Mouse (Mus musculus) midbrain, embryonic 11.5 days (tissue): ENCODE results near the gene Arxes2. TPM values are rescaled to one million over a fixed set of nuclear protein-coding genes. Genes with fewer than 3 reads are reported as not detected.
"Not testable (repeated sequence)": the region's sequence is repeated elsewhere in the genome, so short reads cannot be mapped to it uniquely, and the experiment has no call there.

Experiments used
- ATAC-seq: fragments of 200-750 bp; cut with Nextera tagmentation; 2 replicates; pipeline ENCODE4 v1.8.0; 2017; ENCODE audit warnings: moderate TSS enrichment, moderate library complexity; ENCODE audit not compliant: low FRiP score
- DNase-seq: peaks from one replicate; pipeline ENCODE4 v3.0.0; 2015; ENCODE audit warnings: low spot score; ENCODE audit errors: missing footprints
- H3K27ac ChIP-seq: fragments of 300-500 bp; sonication (generic); 2 replicates; pipeline ENCODE4 v1.5.1; 2014; ENCODE audit warnings: low read depth, low read length
- H3K27me3 ChIP-seq: fragments of 300-500 bp; sonication (generic); 2 replicates; pipeline ENCODE4 v1.6.1; 2014; ENCODE audit warnings: mild to moderate bottlenecking, low read length, moderate library complexity, mixed read lengths; ENCODE audit not compliant: control insufficient read depth, insufficient read depth
- H3K36me3 ChIP-seq: fragments of 300-500 bp; sonication (generic); 2 replicates; pipeline ENCODE4 v1.6.1; 2014; ENCODE audit warnings: mild to moderate bottlenecking, low read length, moderate library complexity, mixed read lengths; ENCODE audit not compliant: control insufficient read depth, insufficient read depth
- H3K4me1 ChIP-seq: fragments of 300-500 bp; sonication (generic); 2 replicates; pipeline ENCODE4 v1.6.1; 2014; ENCODE audit warnings: low read length; ENCODE audit not compliant: control insufficient read depth, insufficient read depth
- H3K4me2 ChIP-seq: fragments of 300-500 bp; sonication (generic); 2 replicates; pipeline ENCODE4 v1.6.1; 2014; ENCODE audit warnings: mild to moderate bottlenecking, moderate library complexity
- H3K4me3 ChIP-seq: fragments of 300-500 bp; sonication (generic); 2 replicates; pipeline ENCODE4 v1.5.1; 2014; ENCODE audit warnings: low read depth, low read length
- H3K9ac ChIP-seq: fragments of 300-500 bp; sonication (generic); 2 replicates; pipeline ENCODE4 v1.6.1; 2014; ENCODE audit warnings: low read length
- H3K9me3 ChIP-seq: fragments of 300-500 bp; sonication (generic); 2 replicates; pipeline ENCODE4 v1.6.1; 2016; ENCODE audit warnings: low read length; ENCODE audit not compliant: control insufficient read depth
- WGBS: fragments of 180-500 bp; shearing (Covaris S2); extraction: QIAGEN DNeasy Blood & Tissue Kit; methylation state at CpG from one replicate; pipeline ENCODE4 v1.1.7; 2014; 5-methylcytosine and 5-hydroxymethylcytosine counted together
- polyA plus RNA-seq: library from polyadenylated mRNA; unstranded; fragments of >200 nt; fragmentation: Nextera tagmentation; extraction: Ambion mirVana; gene quantifications from 2 replicates; pipeline ENCODE4 v1.2.1, GENCODE M21; 2014

Arxes2 gene
- polyA plus RNA-seq, 1 experiment from 2014 or later: 152 TPM

DNA sequence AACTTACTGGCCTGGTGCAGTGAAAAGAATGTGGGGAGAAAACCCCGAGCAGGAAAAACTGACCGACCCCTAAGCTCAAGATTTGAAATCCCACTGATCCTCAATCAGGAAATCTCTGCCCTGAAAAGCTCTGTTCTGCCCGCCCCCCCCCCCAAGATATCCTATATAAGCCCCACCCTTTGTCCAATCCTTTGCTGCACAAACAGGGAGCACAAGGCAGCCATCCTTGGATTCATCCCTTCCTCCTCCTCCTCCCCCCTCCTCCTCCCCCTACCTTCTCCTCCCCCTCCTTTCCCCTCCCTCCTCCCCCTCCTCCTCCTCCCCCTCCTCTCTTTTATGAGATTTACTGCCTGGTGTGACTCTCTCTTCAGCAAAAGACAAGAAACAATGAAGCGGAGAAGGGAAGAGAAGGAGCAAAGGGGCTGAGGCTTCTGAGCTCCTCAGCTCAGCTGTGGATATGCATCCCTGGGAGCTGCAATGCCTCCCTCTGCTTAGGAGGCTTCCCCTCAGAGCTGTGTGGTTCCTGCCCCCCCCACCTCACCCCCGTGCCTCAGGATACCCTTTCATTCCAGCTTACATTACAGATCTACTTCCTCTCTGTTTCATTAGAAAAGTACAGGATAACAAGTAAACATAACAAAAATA is 13.7 kb downstream of the Arxes2 start:
- Histone ChIP-seq H3K27ac (no peak overlapping the region), H3K4me3 (no peak overlapping the region), H3K4me2 (no peak overlapping the region), H3K36me3 (no peaks in the 10 kb centered on the region), H3K27me3 (no peaks in the 10 kb centered on the region), H3K9me3 (no peaks in the 10 kb centered on the region), H3K4me1 (no peaks in the 10 kb centered on the region), H3K9ac (no peak overlapping the region)
- ATAC-seq (peak; percentile 74), DNase-seq (no peak)
- WGBS: 30% methylated on average over 5 of the region's 5 CpGs

DNA sequence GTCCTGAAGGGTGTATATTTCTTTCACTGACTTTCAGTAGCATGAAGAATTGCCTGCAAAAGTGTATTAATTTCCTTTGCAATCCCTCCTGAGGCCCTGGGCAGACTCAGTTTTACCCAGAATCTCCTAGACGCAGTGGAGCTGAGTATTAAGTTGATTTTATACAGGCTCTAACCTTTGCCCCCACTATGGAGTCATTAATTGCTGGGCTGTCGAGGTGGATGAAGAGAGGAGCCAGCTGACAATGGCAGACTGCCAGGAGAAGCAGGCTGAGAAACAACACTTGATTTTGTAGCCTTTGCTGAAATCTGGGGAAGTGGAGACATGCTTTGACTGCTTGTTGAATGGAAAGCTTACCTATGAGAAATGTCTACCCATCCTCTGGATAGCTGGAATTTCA is 20.8 kb downstream of the Arxes2 start:
- 27% methylated on average over 2 of the region's 2 CpGs for WGBS
- ATAC-seq: no peak
- H3K36me3 ChIP-seq: no peaks in the 10 kb centered on the region
- no peaks in the 10 kb centered on the region for H3K27me3 ChIP-seq
- H3K4me3 ChIP-seq: no peak overlapping the region
- DNase-seq: no peak
- H3K9ac ChIP-seq: no peak overlapping the region
- H3K9me3 ChIP-seq: no peaks in the 10 kb centered on the region
- no peak overlapping the region for H3K27ac ChIP-seq
- no peak overlapping the region for H3K4me2 ChIP-seq
- no peaks in the 10 kb centered on the region for H3K4me1 ChIP-seq

DNA sequence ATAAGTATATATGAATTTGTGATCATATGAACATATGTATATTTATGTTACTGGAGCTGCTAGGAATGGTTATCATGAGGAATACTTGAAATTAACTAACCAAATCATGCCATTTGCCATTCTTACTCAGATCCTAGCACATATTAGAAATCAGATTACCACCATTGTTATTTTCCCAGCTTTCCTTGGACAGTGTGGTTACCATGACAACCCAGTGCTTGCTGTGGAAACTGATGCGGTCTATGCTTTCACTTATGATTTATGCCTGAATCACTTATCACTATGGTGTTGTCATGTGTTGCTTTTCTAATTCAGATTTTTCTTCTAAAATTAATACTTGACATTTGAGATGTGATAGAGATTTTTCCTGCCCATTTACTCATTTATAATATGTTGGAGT is 36.7 kb downstream of the Arxes2 start:
- DNase-seq (no peak), ATAC-seq (no peak)
- Histone ChIP-seq H3K9ac (no peak overlapping the region), H3K9me3 (no peaks in the 10 kb centered on the region), H3K27me3 (no peaks in the 10 kb centered on the region), H3K4me3 (no peak overlapping the region), H3K36me3 (no peaks in the 10 kb centered on the region), H3K27ac (no peak overlapping the region), H3K4me2 (no peak overlapping the region), H3K4me1 (no peaks in the 10 kb centered on the region)
- WGBS: 71% methylated on average over 1 of the region's 1 CpGs

DNA sequence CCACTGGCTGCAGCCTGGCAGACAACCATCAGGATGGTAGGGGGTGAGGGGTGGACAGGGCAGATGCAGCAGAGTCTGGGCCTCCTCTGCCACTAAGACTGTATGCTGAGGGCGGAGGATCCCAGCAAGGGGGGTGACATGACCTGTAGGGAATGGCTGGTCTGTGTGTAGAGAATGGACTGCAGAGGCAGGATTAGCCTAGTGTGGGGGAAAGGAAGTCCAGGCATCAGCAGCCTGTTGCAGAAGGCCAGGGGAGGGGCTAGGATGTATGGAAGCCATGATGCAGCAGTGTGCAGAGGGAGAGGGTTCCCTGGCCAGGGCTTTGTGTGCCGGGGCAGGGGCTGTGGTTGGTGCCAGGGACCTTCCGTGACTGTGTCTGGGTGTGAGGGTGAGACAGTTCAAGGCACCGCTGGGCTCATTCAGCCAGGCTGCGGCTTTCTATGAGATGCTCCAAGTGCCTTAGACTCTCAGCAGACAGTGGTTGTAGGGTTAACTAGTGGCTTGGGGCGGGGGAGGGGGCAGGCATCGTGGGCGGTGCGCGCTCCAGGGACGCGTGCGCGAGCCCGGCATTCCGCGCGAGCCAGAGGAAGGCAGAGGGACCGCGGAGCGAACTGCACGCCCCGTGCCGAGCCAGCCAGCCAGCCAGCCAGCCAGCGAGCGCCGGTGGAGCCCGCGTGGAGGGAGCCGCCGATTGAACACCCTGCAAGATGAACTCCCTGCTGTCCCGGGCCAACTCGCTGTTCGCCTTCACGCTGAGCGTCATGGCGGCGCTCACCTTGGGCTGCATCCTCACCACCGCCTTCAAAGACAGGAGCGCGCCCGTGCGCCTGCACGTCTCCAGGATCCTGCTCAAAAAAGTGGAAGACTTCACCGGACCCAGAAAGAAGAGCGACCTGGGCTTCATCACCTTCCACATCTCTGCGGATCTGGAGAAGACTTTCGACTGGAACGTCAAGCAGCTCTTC is 39.5 kb downstream of the Arxes2 start, which contains the start of gene Arxes1:
TSS of gene Arxes1 (plus strand) at position 569 of the 965 bp plus-strand sequence.
- peak within 1 kb of the TSS; percentile 36 for H3K4me2 ChIP-seq
- H3K36me3 ChIP-seq, H3K27me3 ChIP-seq, H3K4me1 ChIP-seq, H3K9ac ChIP-seq, H3K27ac ChIP-seq, H3K9me3 ChIP-seq: not testable (repeated sequence)
- ATAC-seq (peak; percentile 95), DNase-seq (peak; percentile 84)
- WGBS: 22% methylated on average over 15 of the region's 49 CpGs
- H3K4me3 ChIP-seq: peak within 1 kb of the TSS; percentile 13; the same call in 1 of the 2 replicates

DNA sequence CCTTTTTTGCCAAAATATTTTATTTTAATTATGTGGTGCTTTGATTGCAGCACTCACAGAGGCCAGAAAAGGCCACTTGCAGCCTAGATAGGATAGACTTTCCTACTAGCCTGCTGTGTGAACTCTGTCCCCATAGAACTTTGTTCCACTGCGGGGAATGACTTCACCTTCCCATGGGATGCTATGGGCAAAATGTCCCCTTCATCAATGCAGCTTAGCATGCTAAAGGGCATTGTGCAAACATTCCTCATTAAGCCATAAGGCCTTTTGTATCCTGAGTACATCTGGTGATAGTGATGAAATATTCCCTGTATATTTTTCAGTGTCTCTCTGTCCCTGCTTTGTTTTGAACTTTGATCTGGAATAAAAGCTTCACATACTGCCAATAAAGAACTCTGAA is 50.1 kb downstream of the Arxes2 start:
- H3K9me3 ChIP-seq: no peaks in the 10 kb centered on the region
- 85% methylated on average over 1 of the region's 1 CpGs for WGBS
- no peaks in the 10 kb centered on the region for H3K4me1 ChIP-seq
- ATAC-seq: no peak
- no peak overlapping the region for H3K27ac ChIP-seq
- H3K36me3 ChIP-seq: no peaks in the 10 kb centered on the region
- no peak overlapping the region for H3K4me2 ChIP-seq
- no peak overlapping the region for H3K4me3 ChIP-seq
- H3K27me3 ChIP-seq: no peaks in the 10 kb centered on the region
- DNase-seq: no peak
- no peak overlapping the region for H3K9ac ChIP-seq

Other genes starting within 250 kb of the Arxes2 start
- 67.1 and 79.6 TPM in 2 replicates for gene Bhlhb9, start 196.2 kb upstream of the Arxes2 start, polyA plus RNA-seq
- gene Gprasp2, start 154.8 kb upstream of the Arxes2 start, polyA plus RNA-seq: 38.9 and 48.1 TPM in 2 replicates
- gene Arxes1, start 39.5 kb downstream of the Arxes2 start, polyA plus RNA-seq: 50.2 and 51.4 TPM in 2 replicates
- gene Bex2, start 74.4 kb downstream of the Arxes2 start, polyA plus RNA-seq: 318 and 322 TPM in 2 replicates
- not detected in 2 replicates for gene Nxf3, start 91.4 kb downstream of the Arxes2 start, polyA plus RNA-seq
- gene Bex4, start 145.2 kb downstream of the Arxes2 start, polyA plus RNA-seq: 97.9 and 102 TPM in 2 replicates
- gene Tceal8, start 178.5 kb downstream of the Arxes2 start, polyA plus RNA-seq: 214 and 243 TPM in 2 replicates
- gene Tceal5, start 210.1 kb downstream of the Arxes2 start, polyA plus RNA-seq: 1.8 and 2.6 TPM in 2 replicates
- gene Tceal7, start 221.0 kb downstream of the Arxes2 start, polyA plus RNA-seq: 0.81 and 1.0 TPM in 2 replicates
- gene Bex1, start 221.7 kb downstream of the Arxes2 start, polyA plus RNA-seq: 109 and 129 TPM in 2 replicates